In genomic region chr5:37242360-37243168, GRCm38 (mm10) we compare ENCODE assay signal across 8 mouse cellular contexts. TPM values are rescaled to one million over a fixed set of nuclear protein-coding genes. Genes with fewer than 3 reads are reported as not detected.
A peak's percentile ranks its signal among the peaks of the same experiment; 100 is the strongest.
DNase-seq lines count a peak whose midpoint lies in the region; ATAC-seq lines count a peak whose summit lies in the region.

No protein-coding gene starts in this region.

- WGBS in limb, embryonic 12.5 days = 10% methylated on average over 40 of the region's 44 CpGs

- H3K27ac ChIP-seq in limb, embryonic 12.5 days = no peak overlapping the region

- peak overlapping the region; percentile 46 for H3K4me3 ChIP-seq in limb, embryonic 12.5 days (replicated peaks)

- H3K9me3 ChIP-seq in limb, embryonic 12.5 days = no peaks in the 10 kb centered on the region

- DNase-seq in embryo, embryonic 9.5 days (ENCODE audit: extremely low spot score) = peak; percentile 21
- no peak for DNase-seq in embryo, embryonic 11 days
- peak; percentile 51 for DNase-seq in right cerebral cortex, postnatal 14 days
- DNase-seq in right cerebral cortex, adult 18-20 months = no peak
- DNase-seq in testis, postnatal 10 days (ENCODE audit: low spot score) = peak; percentile 47
- DNase-seq in Muller cell, postnatal 12 days (ENCODE audit: inconsistent ontology term) = no peak
- no peak for DNase-seq in thymus, postnatal 36 days

- H3K36me3 ChIP-seq in limb, embryonic 12.5 days = no peaks in the 10 kb centered on the region

- H3K4me2 ChIP-seq in limb, embryonic 12.5 days = peak overlapping the region; percentile 81

- no peak for ATAC-seq in limb, embryonic 12.5 days (ENCODE audit: insufficient number of reproducible peaks, insufficient read depth, low FRiP score, low TSS enrichment, low read depth)

- peaks cover 86% of the 10 kb centered on the region for H3K27me3 ChIP-seq in limb, embryonic 12.5 days

- H3K4me1 ChIP-seq in limb, embryonic 12.5 days (replicated peaks) = peaks cover 45% of the 10 kb centered on the region

- H3K9ac ChIP-seq in limb, embryonic 12.5 days (replicated peaks) = no peak overlapping the region

RNA-seq across cellular contexts. Expression of gene Crmp1, which starts 0.8 kb away (rescaled TPM):
- 18.9 and 19.2 TPM in 2 replicates for polyA plus RNA-seq in limb, embryonic 12.5 days (2016; fragmentation: Nextera tagmentation; extraction: Ambion mirVana)

Comparison
In these comparisons a context has a peak if more than half of its experiments do, and no peak if none do; other contexts are left out.
1. DNase-seq: peak in embryo, embryonic 9.5 days (single experiment), right cerebral cortex, postnatal 14 days (single experiment) and testis, postnatal 10 days (single experiment); none in embryo, embryonic 11 days (single experiment), right cerebral cortex, adult 18-20 months (single experiment), Muller cell, postnatal 12 days (single experiment) and thymus, postnatal 36 days (0 of 2).